Mouse (Mus musculus) CD8-positive naive resting alpha-beta T cell, adult 2 months (primary cell): ENCODE measurements at regions not wholly inside any gene's neighbourhood (a gene's known extent, or its start where the extent isn't known, plus 50 kb on each side); places are given as distances from the start of the nearest gene placed in this dataset.

Experiments used
- DNase-seq, 2 experiments: peaks; one replicate each; pipeline ENCODE4 v3.0.0; 2022; ENCODE audit warnings: low read depth in 2 of 2, low spot score in 2 of 2

DNA sequence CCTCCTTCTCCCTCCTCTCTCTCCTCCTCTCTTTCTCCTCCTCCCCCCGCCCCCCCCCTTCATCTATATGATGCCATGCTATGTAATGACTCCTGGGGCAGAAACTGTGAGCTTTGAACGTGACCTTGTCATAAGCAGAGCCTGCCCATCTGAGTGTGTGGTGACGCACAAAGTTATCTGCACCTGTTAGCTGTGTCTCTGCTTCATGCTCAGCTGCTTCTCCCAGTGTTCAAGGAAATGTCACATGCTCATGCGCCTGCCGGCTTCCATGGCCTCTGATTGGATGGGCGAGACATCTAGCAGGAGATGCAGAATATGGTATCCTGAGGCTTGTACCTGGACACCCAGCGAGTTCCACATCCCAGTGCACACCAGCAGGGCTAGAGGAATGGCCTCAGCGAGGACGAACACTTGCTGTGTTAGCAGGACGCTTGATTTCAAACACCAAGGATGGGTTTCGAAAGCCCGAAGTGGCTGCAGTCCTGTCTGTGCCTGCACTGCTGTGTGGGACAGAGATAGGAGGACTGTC lies 240.6 kb downstream of the 1500009L16Rik start:
- no peak for DNase-seq

DNA sequence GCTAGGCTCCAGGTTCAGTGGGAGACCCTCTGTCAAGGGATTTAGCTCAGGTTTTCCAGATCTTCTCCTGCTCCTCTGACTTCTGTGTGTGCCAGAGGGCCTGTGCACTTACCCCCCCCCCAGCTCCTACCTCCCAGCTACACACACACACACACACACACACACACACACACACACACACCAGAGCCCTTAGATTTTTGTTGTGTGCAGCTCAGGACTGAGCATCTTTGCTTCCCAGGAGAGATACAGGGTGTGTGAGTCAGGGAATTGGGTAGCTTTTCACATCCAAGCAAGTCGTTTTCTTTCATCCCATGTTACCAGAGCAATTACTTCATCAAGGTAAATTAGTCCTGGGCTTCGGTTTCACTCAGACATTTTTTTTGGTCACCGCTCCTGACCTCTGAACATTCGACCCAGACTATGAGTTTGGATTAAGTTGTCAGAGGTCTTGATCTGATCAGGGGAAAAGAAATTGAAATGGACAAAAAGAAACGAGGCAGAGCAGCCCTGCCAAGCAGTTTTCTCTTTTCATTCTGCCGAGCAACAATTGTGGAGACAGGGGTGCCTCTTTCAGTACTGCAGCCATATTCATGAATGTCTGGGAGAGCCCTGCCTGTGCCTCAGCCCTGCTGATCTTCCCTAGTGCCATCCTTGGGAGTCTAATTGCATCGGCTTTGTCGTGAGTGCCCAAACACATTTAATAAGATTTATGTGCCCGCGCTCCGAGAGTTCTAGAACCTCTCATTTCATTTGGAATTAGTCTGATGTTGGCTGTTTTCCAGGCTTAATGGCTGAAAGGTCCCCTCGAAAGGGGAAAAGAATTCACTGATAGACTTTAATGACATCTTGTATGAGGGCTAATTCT lies 241.3 kb downstream of the 1500009L16Rik start:
- DNase-seq = no peak

DNA sequence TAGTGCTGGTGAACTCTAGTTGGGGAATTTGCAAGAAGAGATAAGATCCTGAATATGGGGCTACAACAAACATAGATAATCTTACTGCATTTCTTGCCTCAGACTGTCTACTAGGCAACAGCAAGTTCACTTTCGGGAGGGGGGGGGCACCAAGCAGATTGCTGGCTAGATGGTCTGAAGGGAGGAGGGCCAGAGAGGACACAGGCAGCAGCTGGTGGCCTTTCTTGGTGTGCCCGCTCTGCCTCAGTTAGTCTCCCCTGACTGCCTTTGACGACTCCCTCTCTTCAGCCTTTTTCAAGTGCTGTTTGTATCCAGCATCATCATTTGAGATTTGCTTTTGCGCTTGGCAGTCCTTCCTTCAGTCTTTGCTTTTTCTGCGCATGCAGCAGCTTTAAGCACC lies 242.2 kb downstream of the 1500009L16Rik start:
- no peak for DNase-seq

DNA sequence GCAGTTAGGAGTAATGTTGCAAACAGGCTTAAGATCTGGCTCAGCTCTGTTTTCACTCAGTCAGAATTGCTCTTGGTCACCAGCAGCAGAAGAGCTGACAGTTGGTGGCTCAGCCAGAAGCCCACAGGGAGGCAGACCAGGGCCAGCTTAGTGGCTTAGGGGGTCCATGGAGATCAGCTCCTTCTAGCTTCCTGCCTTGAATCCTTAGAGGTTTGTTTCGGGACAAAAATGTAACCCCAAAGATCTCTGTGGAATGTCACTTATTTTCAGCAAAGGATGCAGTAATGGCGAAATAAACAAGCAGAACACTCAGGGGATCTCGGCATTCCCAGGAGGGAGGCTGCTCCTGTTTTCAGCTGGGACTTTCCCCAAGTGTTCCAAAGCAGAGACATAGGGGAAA lies 247.8 kb downstream of the 1500009L16Rik start:
- no peak for DNase-seq

DNA sequence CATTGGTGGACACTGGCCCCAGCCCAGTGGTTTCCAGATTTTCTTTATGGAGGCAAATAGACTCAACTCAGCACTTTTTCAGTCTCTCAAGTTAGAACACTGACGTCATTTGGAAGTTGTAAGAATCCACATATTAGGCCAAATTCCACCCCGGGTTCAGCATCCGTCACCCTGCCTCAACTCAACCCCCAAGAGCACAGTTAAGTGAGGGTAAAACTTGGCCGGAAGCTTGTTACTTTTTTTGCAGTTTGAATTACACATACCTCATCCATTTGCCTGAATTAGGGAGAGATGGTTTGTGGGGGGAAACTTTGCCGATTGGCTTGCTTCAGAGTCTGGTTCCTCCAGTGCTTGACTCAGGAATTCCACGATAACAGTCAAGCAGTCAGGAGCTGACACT lies 251.9 kb downstream of the 1500009L16Rik start:
- DNase-seq = no peak

DNA sequence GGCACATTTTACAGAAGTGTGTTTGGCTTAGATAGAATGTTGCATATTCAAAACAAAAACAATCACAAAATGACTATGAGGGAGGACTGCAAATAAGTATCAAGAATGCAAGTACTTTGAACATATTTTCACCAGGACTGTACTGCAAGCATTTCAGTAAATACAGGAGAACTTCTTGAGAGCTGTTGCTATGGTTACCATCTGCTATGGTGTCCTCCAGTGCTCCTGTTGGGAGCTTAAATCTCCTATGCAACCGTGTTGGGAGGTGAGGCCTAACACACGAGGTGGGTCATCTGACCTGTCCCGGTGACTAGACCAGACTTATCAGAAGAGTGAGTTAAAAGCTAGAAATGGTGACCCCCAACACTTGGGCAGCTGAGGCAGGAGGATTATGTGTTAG lies 253.9 kb downstream of the 1500009L16Rik start:
- DNase-seq = no peak

DNA sequence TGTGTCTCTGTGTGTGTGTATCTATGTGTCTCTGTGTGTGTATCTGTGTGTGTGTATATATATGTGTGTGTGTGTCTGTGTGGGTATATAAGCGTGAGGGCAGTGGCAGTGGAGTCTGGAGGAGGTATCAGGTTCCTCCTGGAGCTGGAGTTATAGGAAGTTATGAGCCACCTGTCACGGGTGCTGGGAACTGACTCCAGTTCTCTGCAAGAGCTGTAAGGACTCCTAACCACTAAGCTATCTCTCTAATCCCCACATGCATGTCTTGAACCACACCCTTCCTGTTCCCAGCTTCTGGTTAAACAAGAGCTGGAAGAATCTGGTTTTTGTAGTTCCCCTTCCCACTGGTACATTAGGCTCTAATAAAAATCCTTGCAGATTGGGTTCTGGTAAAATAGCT lies 257.3 kb downstream of the 1500009L16Rik start:
- no peak for DNase-seq

DNA sequence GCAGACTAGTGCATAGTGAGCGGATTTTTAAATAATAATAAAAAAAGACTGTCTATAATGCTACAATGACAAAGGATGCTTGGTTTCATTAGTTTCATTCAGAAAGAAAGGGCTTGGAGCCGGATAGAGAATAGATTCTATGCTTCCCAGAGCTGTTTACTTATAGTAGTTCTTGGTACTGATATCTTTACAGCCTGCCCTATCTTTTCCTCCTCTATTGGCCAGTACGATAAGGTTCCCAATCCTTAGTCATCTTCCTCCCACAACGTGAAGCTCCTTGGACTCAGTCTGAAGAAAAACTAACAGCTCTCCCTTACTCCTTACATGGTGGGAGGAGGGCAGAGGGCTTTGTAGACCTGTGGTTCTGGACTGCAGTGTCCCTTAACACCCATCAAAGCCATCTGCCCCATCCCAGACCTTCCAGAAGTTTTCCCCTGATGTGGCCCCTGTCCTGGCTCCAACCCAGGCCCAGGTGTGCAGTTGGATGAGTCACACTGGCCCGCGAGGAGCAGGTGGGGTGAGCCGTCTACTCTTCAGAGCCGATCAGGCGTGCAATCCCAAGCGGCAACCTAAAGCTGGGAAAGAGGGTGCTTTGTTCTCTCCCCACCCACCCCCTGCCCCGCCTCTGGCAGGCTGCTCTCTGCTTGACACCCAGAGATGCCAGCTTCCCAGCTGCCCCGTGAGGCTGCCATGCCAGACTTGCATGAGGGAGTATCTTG lies 262.2 kb downstream of the 1500009L16Rik start:
- DNase-seq = no peak

DNA sequence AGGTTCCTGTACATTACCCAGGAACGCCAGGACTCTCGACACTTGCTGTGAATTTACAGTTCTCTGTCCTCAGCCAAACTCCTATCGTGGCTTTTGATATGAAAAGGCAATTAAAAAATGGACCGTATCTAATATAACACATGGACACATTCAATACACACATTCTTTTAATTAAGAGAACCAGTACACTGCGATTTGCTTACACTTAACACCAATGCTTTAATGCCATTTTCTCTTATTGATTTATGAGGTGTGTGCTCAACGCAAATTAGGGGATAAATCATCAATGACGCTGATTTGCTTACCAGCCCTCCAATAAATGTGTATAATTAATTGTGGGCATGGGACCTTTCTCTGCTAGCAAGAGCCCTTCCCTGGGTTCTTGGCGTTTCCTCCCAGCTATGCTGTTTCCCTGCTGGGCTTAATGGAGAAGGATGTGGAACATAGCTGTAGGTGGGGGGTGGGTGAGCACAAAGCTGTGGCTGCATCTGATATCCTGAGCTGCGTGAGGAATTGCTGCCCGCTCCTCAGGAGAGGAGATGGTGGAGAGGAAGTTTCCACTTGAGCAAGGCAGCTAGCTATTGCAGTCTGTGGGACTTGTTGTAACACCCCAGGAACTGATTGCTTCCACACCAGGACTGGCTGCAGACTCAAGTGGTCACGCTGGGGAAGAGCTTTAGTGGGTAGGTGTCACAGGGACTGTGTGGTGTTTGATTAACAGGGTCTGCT lies 270.1 kb downstream of the 1500009L16Rik start:
- DNase-seq = no peak

DNA sequence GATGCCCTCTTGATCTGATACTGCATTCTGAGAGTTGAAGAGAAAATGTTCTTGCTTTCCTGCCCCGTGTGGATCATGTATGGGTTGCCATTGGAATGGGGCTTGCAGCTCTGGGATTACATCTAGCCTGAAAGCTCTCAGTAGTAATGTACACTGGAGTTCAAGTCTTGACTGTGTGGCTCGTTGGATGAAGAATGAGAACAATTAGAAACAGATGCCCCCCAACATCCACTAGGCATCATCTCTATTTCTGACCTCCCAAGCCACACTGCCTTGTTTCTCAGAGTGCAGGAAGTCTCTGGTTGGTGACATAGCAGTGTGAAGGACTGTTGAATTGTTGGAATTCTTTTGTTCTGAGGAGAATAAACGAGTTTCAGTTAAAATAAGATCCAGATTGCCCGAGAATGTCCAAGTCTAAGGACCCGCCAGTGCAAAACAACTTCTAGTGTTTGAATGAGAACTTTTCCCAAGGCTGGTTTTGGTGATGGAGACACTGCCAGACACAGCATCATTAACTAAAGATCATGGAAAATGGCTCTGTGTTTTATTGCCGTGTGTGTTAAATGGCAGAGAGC lies 272.4 kb downstream of the 1500009L16Rik start:
- no peak for DNase-seq

DNA sequence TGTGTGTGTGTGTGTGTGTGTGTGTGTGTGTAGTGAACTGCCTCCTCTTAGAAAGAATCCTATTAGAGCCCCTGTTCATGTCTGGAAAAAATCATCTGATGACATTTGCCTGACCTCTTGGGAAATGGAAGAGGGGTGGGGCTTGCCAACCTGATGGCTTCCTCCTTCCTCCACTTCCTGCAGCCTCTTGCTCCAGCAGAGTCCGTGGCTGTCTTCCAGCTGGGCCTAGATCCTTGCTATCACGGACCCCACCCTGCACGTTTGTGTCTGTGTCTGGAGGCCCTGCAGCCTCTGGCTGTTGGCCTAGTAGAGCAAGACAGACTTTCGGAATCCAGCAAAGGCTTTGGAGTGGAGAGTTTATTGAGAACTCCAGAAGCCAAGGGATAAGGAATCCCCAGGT lies 273.2 kb downstream of the 1500009L16Rik start:
- DNase-seq = no peak

DNA sequence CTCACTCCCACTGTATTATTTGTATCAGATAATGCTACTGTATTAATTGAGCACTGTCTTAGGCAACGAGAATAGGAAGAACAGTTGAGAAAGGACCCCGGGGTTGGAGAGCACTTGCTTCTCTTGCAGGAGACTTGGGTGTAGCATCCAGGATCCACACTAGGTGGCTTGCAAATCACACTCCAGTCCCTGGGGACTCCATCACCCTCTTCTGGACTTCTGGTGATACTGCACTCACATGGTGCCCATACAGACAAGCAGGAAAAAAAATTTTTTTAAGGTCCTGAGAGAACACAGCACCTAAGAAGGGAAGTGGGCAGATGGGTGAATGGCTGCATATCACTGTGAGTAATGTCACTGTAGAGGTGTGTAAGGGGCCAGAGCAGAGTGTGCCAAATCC lies 273.8 kb downstream of the 1500009L16Rik start:
- DNase-seq = no peak

DNA sequence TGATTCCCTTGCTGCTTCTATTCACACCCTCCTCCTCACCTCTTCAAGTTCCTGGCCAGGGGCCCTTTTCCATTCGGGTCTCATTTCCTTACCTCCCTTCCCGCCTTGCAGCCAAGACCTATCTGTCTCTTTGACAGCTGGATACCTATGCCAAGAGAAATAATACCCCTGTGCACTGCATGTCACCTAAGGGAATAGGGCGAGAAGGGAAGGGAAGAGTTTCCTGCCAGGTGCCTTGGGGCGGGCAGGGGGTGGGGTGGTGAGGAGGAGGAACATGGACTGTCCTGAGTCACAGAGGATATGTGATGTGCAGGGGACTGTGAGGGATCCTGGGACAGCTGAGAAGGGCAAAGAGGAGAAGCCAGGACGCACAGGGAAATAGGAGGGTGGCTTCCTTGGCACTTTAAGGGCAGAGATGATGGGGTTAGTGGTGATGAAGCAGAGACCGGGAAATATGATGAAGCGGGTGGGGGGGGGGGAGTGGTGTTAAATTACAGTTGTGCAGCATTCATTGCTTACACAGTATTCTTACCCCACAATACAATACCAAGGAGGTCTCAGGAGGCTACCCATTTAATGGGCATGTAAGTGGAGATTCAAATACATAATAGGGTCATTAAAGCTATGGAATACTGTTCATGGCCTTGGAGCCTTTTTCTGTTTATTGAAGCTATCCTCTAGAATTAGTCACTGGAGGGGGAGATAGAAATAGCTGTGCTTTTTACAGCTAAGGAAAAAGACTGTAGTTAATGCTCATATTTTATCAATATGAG lies 278.0 kb downstream of the 1500009L16Rik start:
- DNase-seq = no peak

DNA sequence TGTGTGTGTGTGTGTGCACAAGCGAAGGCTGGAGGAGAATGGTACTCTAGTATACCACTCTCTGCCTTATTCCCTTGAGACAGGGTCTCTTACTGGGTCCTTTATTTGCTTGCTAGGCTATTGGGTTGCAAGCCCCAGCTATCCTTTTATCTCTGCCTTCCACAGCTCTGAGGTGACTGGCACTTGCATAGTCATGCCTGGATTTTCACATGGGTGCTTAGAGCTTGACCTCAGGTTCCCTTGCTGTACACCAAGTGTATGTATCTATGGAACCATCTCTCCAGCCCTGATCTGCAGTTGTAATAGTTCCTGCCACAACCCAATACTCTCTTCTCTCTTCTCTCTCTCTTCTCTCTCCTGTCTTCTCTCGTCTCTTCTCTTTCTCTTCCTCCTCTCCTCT lies 280.1 kb downstream of the 1500009L16Rik start:
- no peak for DNase-seq

DNA sequence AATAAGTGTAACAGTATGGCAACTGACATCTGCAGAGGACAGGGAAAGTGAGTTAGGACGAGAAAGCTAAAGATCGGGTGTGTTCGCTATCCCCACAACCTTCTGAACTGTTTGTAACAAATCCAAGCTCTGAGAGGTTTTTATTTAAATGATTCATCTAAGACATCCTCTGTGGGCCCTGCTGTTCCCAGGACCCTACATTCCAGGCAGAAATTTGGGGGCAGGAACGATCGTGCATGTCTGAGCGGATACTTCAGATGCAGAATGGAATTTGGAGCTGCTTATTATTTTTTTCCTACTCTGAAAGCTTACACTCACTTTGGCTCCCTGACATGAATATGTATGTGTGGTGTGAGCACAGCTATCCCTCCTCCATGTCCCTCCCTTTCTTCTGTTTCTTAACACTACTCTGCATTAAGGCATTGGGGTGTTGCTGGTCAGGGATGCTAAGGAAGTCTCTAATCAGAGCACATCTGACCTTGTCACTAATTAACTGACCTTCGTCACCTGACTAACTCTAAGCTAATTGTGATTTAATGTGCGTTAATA lies 281.0 kb downstream of the 1500009L16Rik start:
- no peak for DNase-seq

DNA sequence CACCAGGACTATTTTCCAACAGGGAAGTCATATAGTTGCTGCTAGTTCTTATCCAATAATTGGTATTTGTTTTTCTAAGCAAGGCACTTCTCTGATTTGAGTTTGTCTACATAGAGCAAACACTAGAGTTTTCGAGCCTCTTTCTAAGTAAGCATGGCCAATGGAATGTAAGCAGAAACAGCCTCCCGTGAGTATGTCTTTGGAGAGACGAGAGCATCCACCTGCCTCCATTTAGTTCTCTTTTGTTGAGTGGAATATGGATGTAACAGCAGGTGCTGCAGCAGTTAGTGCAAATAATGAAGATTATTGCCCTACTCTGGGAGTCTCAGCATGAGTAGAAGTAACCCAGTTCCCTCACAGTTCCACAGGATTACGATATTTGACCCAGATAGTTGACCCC lies 286.3 kb downstream of the 1500009L16Rik start:
- DNase-seq = no peak

DNA sequence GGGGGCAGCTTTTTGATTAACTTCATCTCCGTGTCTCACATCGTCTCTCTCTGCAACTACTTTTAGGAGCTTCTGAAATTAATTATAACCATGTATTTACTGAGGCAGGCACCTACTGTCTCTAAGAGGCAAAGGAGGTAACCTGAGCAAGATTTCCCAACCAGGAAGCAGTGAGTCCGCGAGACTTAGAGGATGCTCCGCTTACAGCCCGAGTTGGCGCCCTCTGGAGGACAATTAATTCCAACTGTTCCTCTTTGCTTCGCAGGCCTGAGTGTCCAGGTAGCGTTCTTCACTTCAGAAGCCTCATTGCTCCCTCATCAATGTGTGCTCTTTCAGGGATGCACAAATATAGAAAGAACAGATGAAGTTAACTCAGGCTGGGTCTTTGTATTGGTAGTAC lies 296.7 kb downstream of the 1500009L16Rik start:
- DNase-seq = peak in 1 of 2 experiments; percentile 5

DNA sequence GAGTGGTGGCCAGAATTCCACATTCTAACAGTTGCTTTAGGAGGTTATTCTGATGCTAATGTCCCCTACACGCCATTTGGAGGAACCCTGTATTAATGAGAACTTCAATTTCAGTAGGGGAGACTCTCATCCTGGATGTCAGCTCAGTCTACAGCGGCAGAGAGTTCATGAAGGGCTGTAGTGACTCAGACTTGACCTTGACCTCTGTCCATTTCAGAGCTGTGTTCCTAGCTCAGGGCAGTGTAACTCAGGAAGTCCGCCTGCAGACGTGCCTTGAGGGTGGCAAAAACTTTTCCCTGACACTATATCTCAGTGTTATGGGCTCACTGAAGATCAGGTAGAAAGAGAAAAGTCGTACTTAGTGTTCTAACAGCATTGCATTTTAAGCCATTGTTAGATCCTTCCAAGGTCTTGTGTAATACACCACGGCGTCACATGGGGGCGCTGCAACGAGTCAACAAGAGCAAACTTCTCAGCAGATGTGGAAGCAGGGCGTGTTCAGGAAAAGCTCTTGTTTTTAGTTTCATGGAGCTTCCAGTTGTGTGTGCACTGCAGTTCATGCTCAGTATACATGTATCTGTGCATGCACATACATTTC lies 297.5 kb downstream of the 1500009L16Rik start:
- no peak for DNase-seq

DNA sequence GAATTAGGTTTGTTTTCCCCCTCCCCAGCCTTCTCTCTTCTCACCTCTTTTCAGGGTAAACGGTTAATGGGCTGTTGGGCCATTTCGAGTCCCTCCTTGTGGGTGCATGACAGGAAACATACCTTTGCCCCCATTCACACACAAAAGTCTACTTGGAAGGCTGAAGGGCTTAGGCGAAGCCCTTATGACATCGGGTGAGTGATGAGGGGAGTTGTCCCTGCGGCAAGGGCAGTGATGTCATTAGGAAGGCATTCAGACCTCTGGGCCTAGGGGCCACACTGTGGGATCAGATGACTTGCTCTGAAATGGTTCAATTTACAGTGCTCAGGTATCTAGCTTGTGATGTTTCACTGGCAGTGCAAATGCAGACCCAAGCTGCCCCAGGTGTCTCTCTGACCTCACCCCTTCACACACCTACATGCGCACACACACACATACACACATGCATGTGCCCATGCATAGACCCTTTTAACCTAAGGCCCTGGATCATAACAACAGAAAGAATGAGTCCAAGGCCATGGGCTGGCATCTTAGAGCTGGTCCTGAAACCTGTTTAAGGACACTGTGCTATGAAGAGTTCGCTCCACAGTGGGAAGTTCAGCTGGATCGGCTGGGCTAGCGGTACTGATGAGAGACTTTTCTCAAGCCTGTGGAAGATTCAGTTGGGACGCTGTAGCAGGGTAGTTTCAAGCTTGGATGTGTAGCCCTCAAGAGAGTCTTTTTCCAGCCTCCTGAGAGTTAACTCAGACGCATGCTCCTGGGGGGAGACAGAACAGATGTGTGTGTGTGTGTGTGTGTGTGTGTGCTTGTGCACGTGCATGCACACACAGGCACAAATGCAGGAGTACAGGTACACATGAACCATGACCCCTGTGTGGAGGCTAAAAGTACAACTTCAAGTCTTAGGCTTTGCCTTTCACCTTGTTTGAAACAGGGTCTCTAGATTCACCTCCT lies 298.8 kb downstream of the 1500009L16Rik start:
- DNase-seq = no peak
